Mouse (Mus musculus) embryonic facial prominence, embryonic 10.5 days (tissue): ENCODE results near the gene Mtus2. TPM values are rescaled to one million over a fixed set of nuclear protein-coding genes. Genes with fewer than 3 reads are reported as not detected.

Source experiments
- DNase-seq: peaks from one replicate; pipeline ENCODE4 v3.0.0-alpha.2; 2017; ENCODE audit warnings: low spot score
- H3K27ac ChIP-seq: fragments of 300-500 bp; sonication (generic); replicated peaks from 2 replicates; pipeline ENCODE4 v1.5.1; 2016; ENCODE audit warnings: mild to moderate bottlenecking
- H3K27me3 ChIP-seq: fragments of 300-500 bp; sonication (generic); replicated peaks from 2 replicates; pipeline ENCODE4 v1.6.1; 2016; ENCODE audit warnings: low read depth, mild to moderate bottlenecking; ENCODE audit not compliant: poor library complexity, severe bottlenecking
- H3K36me3 ChIP-seq: fragments of 300-500 bp; sonication (generic); replicated peaks from 2 replicates; pipeline ENCODE4 v1.6.1; 2016; ENCODE audit warnings: mild to moderate bottlenecking, moderate library complexity
- H3K4me1 ChIP-seq: fragments of 300-500 bp; sonication (generic); 2 replicates; pipeline ENCODE4 v1.6.1; 2016
- H3K4me3 ChIP-seq: fragments of 300-500 bp; sonication (generic); 2 replicates; pipeline ENCODE4 v1.5.1; 2016; ENCODE audit warnings: mild to moderate bottlenecking, moderate library complexity
- H3K9me3 ChIP-seq: fragments of 300-500 bp; sonication (generic); 2 replicates; pipeline ENCODE4 v1.6.1; 2016; ENCODE audit warnings: mild to moderate bottlenecking
- WGBS: fragments of 180-500 bp; shearing (Covaris S2); methylation state at CpG from one replicate; pipeline ENCODE4 v1.1.7; 2016; 5-methylcytosine and 5-hydroxymethylcytosine counted together
- polyA plus RNA-seq: library from polyadenylated mRNA; unstranded; fragments of >200 nt; fragmentation: Nextera tagmentation; extraction: Ambion mirVana; gene quantifications from 2 replicates; pipeline ENCODE4 v1.2.1, GENCODE M21; 2016

Mtus2 gene
- polyA plus RNA-seq, 1 experiment from 2014 or later: 5.7 TPM

DNA sequence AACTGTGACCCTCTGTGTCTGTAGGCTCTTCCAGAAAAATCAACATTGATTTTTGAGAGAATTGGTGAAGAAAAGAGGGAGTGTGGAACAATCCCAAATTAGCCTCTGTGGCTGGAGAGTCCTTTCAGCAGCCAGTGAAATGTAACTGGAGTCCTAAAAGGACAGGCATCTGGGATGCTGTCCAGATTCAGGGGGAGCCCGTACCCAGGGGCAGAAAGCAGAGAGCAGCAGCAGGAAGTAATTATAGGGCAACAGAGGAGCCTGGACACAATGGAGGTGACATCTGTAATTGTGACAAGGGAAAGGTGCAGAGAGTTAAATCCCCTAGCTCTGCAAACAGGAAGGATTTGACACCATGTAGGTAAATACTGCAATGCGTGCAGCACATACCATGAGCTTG lies 291.1 kb downstream of the Mtus2 start:
- WGBS: 20% methylated on average over 2 of the region's 2 CpGs
- DNase-seq: peak; percentile 52

DNA sequence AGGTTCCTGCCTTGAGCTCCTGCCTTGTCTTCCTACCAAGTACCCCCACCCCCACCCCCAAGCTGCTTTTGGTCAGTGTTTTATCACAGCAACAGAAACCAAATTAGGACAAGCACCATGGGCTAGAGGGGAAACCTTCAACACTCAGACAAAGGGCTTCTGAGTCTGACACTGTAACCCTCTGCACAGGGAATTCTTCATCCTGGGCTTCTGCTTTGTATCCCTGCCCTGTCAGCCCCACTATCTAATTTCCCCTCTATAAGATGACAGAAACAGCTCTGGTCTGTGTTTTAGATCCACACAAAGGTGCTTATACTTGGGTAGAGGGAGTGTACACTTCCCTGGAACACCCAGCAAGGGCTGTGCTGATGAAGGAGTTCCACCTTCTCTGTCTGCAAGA lies 294.7 kb downstream of the Mtus2 start:
- no peaks in the 10 kb centered on the region; the same call in 1 of the 2 replicates for H3K27me3 ChIP-seq
- peaks cover 36% of the 10 kb centered on the region for H3K4me1 ChIP-seq
- DNase-seq: no peak
- H3K27ac ChIP-seq: 0 out of 2 replicates have a peak overlapping the region, but pooled peaks have one; percentile 45
- H3K9me3 ChIP-seq: no peaks in the 10 kb centered on the region
- no peaks in the 10 kb centered on the region for H3K36me3 ChIP-seq
- H3K4me3 ChIP-seq: no peak overlapping the region

More for the DNA sequence above, 291.1 kb downstream of the Mtus2 start:
- Histone ChIP-seq H3K27me3 (no peaks in the 10 kb centered on the region; the same call in 1 of the 2 replicates), H3K36me3 (no peaks in the 10 kb centered on the region), H3K9me3 (0 out of 2 replicates have a peak, but pooled peaks cover 7% of the 10 kb centered on the region), H3K4me3 (no peak overlapping the region), H3K4me1 (peaks cover 27% of the 10 kb centered on the region), H3K27ac (no peak overlapping the region)

DNA sequence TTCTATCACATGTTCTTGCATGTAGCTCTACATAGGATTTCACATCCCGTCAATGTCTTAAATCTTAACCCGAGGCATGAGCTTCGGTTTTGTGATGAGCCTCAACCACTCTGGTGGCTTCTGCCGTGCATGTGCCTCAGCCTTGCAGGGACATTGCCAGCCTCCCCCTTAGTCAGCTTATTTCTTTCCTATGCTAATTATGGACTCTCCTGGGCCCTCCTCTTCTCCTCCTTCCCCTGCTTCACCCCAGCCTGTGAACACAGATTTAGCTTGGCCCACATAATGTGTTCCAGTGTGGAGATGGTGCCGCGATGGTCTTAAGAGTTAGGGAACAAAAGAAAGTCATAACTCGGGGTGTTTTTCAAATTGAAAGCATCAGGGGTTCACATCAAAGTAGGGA lies 304.9 kb downstream of the Mtus2 start:
- H3K4me3 ChIP-seq: no peak overlapping the region
- H3K27ac ChIP-seq: no peak overlapping the region
- DNase-seq: no peak
- no peaks in the 10 kb centered on the region for H3K9me3 ChIP-seq
- H3K36me3 ChIP-seq: no peaks in the 10 kb centered on the region
- 88% methylated on average over 7 of the region's 7 CpGs for WGBS
- H3K4me1 ChIP-seq: peaks cover 21% of the 10 kb centered on the region
- H3K27me3 ChIP-seq: peaks cover 38% of the 10 kb centered on the region

DNA sequence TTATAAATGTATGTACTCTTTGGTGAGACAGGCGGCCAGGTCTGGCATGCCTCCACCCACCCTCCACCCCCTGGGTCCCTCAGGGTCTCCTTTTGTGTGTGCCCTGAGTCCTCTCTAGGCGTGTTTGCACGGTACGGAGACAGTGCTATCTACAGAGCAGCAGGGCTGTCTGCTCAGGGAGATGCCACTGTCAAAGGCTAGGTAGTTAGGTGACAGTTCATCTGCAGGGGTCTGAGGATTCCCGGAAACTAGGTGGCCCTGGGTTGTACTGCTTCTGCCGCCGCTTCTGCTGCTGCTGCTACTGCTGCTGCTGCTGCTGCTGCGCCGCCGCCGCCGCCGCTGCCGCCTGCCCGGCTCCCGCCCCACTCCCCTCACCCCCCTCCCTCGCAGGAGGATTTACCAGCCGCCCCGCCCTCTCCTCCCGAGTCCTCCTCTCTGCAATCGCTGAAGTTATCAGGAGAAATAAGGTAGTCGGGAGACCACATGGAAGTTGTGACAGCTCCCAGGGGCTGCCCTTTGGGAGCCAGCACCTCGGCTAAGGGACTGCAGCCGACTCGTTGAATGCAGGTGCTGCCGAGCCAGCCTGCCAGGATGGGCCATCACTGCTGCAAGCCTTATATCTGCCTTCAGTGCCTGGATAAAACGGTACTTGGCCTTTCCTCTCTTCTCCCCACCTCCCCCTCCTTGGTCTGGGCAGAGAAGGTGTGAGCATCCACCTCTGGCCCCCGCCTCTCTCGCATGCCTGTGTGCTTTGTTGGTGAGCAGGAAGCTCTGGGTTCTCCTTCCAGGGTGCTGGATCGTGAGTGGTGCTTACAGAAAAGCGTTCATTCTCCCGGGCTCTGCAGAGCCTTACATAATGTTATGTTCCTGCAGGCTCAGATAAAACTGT lies 307.9 kb downstream of the Mtus2 start:
- under 1% methylated on average over 32 of the region's 32 CpGs for WGBS
- no peaks in the 10 kb centered on the region for H3K36me3 ChIP-seq
- H3K9me3 ChIP-seq: no peaks in the 10 kb centered on the region
- H3K27me3 ChIP-seq: peaks cover 38% of the 10 kb centered on the region
- peak; percentile 75 for DNase-seq
- H3K27ac ChIP-seq: peak overlapping the region; percentile 60
- H3K4me3 ChIP-seq: peak overlapping the region; percentile 68
- peaks cover 21% of the 10 kb centered on the region for H3K4me1 ChIP-seq

DNA sequence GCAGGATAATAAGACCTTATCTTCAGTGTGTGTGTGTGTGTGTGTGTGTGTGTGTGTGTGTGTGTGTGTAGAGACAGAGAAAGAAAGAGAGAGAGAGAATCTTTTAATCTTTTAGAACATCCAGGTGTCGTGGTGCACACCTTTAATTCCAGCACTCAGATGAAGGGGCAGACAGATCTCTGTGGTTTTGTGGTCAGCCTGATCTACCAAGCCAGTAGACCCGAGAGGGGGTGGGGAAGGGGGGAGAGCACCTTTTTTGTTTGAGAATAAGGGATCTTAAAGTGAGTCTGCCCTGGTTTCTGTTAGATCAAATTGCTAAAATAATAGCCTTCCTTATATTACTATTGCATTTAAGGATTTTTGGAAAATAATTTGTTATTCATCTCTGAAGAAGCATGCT lies 309.7 kb downstream of the Mtus2 start:
- no peak for DNase-seq
- Histone ChIP-seq H3K4me1 (peaks cover 21% of the 10 kb centered on the region), H3K4me3 (no peak overlapping the region), H3K27me3 (peaks cover 38% of the 10 kb centered on the region), H3K9me3 (no peaks in the 10 kb centered on the region), H3K27ac (no peak overlapping the region), H3K36me3 (no peaks in the 10 kb centered on the region)
- WGBS: 74% methylated on average over 2 of the region's 2 CpGs

DNA sequence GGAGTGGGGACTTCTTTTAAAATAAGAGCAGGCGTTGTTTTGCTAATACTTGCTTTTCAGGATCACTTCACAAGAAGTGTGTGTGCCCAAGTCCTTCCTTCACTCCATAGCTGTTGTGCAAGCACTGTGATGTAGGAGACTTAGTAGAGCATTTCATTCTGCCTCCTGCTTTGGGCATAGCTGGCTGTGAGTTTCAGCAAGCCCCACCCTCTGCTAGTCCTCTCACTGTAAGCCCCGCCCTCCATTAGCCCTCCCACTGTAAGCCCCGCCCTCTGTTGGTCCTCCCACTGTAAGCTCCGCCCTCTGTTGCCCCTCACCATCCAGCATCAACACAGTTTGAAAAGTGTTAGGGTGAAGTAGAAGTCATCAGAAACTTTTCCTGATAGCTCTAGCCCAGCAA lies 310.3 kb downstream of the Mtus2 start:
- H3K4me1 ChIP-seq: peaks cover 21% of the 10 kb centered on the region
- H3K9me3 ChIP-seq: no peaks in the 10 kb centered on the region
- peaks cover 38% of the 10 kb centered on the region for H3K27me3 ChIP-seq
- 61% methylated on average over 4 of the region's 4 CpGs for WGBS
- H3K27ac ChIP-seq: no peak overlapping the region
- H3K4me3 ChIP-seq: no peak overlapping the region
- DNase-seq: no peak
- H3K36me3 ChIP-seq: no peaks in the 10 kb centered on the region

DNA sequence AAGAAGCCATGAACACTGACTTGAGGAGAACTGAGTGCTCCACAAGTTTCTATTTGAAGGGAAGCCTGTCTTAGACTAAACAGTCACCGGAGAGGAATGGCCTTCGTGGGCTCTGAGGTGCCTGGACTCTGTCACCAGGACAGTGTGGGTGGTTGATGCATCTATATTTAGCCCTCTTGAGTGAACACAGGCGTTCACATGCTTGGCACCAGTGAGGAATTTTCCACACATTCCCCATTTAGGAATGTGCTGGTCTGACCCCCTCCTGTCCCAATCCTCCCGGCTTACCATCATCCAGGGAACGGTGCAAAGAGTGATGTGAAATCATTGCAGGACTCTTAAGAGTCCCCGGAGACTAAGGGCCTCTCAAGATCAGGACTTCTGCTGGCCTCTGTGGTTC lies 314.9 kb downstream of the Mtus2 start:
- no peak for DNase-seq
- 87% methylated on average over 6 of the region's 6 CpGs for WGBS
- no peaks in the 10 kb centered on the region for H3K9me3 ChIP-seq

DNA sequence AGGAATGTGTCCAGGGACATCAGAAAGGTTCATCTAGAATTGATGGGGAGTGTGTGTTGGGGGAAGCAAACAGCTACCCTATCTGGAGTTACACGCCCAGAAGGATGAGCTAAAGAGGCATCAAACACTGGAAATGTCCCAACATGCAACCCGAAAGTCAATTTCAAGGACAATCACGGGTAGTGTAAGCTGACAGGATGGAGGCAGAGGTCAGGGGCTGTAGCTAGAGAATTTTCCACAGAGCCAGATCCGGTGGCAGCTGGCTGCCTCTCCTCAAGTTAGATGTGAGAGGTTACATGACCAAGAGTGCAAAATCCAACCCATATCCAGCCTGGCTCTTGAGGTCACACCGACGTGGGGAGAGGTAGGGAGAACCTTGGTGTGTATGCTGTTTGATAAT lies 315.7 kb downstream of the Mtus2 start:
- 89% methylated on average over 6 of the region's 6 CpGs for WGBS
- Histone ChIP-seq H3K27me3 (no peaks in the 10 kb centered on the region), H3K4me1 (no peaks in the 10 kb centered on the region), H3K4me3 (no peak overlapping the region), H3K9me3 (no peaks in the 10 kb centered on the region), H3K27ac (no peak overlapping the region), H3K36me3 (no peaks in the 10 kb centered on the region)
- DNase-seq: no peak

More for the DNA sequence above, 314.9 kb downstream of the Mtus2 start:
- Histone ChIP-seq H3K27me3 (no peaks in the 10 kb centered on the region), H3K4me1 (no peaks in the 10 kb centered on the region), H3K27ac (no peak overlapping the region), H3K4me3 (no peak overlapping the region), H3K36me3 (no peaks in the 10 kb centered on the region)

DNA sequence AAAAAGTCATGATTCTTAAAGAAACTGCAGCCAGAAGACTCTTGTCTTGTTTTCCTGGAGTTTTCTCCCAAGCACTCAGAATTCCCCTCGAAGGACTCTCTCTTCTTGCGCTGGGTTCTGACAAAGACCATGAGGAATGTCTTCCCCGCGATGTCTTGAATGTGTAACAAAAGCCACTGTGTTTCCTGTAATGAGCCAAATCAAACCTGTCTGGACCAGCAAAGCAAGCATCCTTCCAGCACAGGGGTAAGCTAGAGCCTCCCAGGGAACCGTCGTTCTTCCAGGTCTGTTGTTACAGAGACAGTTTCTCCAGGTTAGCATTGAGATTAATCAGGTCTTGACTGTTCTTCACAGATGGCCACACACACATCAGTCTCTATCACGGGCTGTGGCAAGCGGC lies 321.1 kb downstream of the Mtus2 start:
- H3K36me3 ChIP-seq: no peaks in the 10 kb centered on the region
- DNase-seq: no peak
- no peak overlapping the region for H3K4me3 ChIP-seq
- WGBS: 79% methylated on average over 8 of the region's 8 CpGs
- no peaks in the 10 kb centered on the region for H3K9me3 ChIP-seq
- no peaks in the 10 kb centered on the region for H3K4me1 ChIP-seq
- H3K27ac ChIP-seq: no peak overlapping the region
- no peaks in the 10 kb centered on the region for H3K27me3 ChIP-seq

DNA sequence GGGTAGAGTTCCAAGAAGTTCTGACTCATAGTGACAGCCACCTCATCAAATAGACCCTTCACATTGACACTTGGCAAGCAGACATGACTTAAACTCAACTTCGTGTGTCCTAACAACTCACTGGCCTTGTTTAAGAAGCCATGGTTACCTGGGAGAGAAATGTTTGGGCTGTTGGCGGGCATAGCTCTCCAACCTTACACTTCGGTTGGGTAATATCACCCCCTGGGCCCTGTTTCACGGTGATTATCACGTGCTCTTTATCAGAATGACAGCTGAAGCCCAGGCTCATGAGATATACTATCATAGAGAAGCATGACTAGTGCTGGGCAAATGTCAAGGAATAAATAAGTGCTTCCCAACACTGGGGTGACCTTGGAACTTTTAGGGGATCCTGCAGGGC lies 323.2 kb downstream of the Mtus2 start:
- no peak for DNase-seq
- Histone ChIP-seq H3K27me3 (no peaks in the 10 kb centered on the region), H3K36me3 (no peaks in the 10 kb centered on the region), H3K9me3 (no peaks in the 10 kb centered on the region), H3K4me1 (no peaks in the 10 kb centered on the region), H3K4me3 (no peak overlapping the region), H3K27ac (no peak overlapping the region)
- 90% methylated on average over 5 of the region's 5 CpGs for WGBS

DNA sequence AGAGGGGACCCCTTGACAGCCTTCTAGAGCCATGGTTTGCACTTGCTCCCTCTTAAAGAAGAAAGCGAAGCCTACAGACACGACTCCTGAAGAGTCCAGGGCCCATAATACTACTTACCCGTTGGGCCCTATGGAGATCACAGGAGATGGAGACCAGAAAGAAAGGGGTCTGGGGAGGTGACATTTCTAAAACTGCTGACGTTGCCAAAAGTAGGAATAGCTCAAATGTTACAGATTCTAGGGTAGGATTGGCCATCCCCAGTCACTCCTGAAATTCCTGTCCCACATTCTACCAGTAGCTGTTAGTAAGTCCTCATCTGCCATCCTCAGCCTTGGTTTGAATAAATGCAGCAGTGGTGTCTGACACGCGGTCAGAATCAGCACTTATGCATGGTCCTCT lies 325.0 kb downstream of the Mtus2 start:
- DNase-seq: no peak
- Histone ChIP-seq H3K27me3 (no peaks in the 10 kb centered on the region), H3K4me3 (no peak overlapping the region), H3K27ac (no peak overlapping the region), H3K36me3 (no peaks in the 10 kb centered on the region), H3K9me3 (no peaks in the 10 kb centered on the region), H3K4me1 (no peaks in the 10 kb centered on the region)
- 80% methylated on average over 6 of the region's 6 CpGs for WGBS

DNA sequence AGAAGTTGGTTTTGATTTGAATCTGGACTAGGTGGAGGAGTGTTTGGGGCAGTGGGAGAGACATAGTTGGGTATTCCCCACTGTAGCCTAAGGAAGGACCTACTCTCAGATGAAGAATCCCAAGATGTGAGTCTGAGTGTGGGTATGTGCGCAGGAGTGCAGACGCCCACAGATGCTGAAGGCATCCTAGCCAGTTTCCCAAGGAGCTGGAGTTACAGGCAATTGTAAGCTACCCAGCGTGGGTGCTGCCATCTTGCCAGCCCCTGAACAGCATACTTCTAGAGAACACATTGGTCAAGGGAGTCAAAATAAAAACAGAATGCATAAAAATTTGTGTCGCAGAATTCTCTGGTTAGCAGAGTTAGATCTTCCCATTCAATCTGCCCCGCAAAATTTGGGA lies 325.5 kb downstream of the Mtus2 start:
- Histone ChIP-seq H3K4me3 (no peak overlapping the region), H3K36me3 (no peaks in the 10 kb centered on the region), H3K27me3 (no peaks in the 10 kb centered on the region), H3K9me3 (no peaks in the 10 kb centered on the region), H3K27ac (no peak overlapping the region), H3K4me1 (no peaks in the 10 kb centered on the region)
- WGBS: 91% methylated on average over 5 of the region's 5 CpGs
- DNase-seq: no peak

DNA sequence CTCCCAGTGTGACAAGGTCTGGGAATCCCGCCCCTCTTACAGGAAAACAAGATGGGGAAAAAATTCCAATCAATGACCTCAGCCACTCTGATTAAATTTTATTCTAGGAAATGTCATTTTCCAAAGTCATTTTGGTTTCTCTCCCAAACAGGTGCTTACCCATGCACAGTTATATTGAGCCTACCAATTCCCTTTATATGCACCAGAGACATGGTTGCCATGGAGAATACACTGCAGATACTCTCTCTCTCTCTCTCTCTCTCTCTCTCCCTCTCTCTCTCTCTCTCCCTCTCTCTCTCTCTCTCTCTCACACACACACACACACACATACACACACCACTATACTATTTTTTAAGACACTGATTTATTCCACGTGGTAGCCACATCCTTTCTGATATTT lies 326.1 kb downstream of the Mtus2 start:
- DNase-seq: no peak
- Histone ChIP-seq H3K9me3 (no peaks in the 10 kb centered on the region), H3K27ac (no peak overlapping the region), H3K27me3 (no peaks in the 10 kb centered on the region), H3K4me1 (no peaks in the 10 kb centered on the region), H3K4me3 (no peak overlapping the region), H3K36me3 (no peaks in the 10 kb centered on the region)
- WGBS: 86% methylated on average over 2 of the region's 2 CpGs
